Mouse (Mus musculus) naive thymus-derived CD4-positive, alpha-beta T cell, adult 5 months (primary cell): ENCODE data around the gene Olfr1109. TPM values are rescaled to one million over a fixed set of nuclear protein-coding genes. Genes with fewer than 3 reads are reported as not detected.

Source experiments
- polyA plus RNA-seq: library from polyadenylated mRNA; unstranded; fragments of 100-300 nt; shearing (Covaris generic); gene quantifications from one replicate; pipeline ENCODE4 v1.2.1, GENCODE M21; 2017

Gene Olfr1109
- polyA plus RNA-seq, result 0.19 TPM

DNA sequence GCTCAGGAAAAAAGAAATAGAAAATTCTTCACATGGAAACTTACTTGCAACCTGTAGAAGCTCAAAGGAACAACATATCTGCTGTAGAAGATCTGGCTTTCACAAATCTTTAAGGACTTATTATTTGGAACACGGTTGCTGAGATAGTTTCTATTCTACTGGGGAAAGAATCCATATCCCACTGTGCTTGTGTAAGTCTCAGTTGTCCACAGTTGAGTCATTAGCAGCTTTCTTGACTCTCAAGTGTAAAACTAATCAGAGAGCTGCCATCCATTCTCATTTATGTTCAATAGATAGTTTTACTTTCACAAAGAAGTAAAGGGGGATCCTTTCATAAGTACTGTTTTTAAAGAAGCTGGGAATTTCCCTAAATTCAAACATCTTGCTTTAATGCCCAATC is at the start of gene Olfr1109:
Olfr1109 (minus strand) TSS at position 101 of the 400 bp plus-strand sequence.

DNA sequence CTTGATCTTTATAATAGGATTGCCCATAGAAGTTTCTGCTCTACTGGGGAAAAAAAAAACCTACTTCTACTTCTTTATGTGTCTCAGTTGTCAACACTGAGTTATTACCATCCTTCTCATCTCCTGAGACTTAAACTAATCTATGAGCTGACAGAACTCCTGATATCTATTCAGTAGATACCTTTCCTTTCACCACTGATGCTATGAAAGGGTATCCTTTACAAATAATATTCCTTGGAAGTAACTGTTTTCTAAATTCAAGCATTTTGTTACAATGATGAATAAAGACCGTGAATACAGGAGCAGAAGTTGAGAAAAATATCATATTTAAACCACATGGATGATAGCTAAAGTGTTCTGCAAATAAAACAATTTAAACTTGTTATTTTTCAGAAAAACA is 44.4 kb upstream of the Olfr1109 start, which contains the start of gene Olfr1110:
Olfr1110 (minus strand) TSS at position 101 of the 400 bp plus-strand sequence.

GRCm38 (mm10) chr2:87114467-87114866 is 18.7 kb upstream of the Olfr1109 start, which contains the start of gene Olfr259:
TSS of gene Olfr259 (minus strand) at chr2:87114567.

DNA sequence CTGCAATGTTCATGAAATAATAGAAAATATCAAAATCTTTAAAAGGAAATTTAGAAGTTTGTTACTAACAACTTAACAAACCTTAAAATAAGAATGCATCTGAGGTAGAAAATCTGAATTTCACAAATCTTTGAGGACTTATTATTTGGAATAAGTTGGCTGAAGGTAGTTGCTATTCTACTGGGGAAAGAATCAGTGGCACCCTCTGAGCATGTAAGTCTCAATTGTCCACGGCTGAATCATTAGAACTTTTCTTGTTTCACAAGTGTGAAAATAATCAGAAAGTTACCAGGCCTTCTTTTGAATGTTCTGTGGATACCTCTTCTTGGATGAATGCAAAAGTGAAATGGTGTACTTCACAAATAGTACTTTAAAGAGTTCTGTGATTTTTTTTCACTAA is 20.1 kb downstream of the Olfr1109 start, which contains the start of gene Olfr1107:
Olfr1107 (minus strand) TSS at position 101 of the 400 bp plus-strand sequence.

DNA sequence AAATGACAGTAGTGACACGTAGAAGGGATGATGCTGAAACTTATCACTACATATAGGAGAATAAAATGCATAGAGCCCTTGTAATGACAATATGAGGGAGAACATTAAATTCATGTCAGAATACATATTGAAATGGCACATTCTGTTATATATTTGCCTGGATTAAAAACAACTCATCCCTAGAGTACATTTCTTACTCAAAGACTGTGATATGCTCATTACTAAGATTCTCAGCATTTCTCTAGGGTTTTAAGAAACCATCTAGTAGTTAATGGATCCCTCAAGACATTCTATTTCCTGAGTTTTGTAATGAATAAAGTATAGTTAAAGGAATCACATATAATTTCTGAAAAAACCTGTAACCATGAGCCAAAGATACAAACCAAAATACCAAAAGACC is 43.6 kb downstream of the Olfr1109 start, which contains the start of gene Olfr1106:
Olfr1106 (minus strand) TSS at position 101 of the 400 bp plus-strand sequence.

Other genes starting within 250 kb of the Olfr1109 start
- not detected for gene Olfr1095, start 244.3 kb downstream of the Olfr1109 start, polyA plus RNA-seq
- not detected for gene Gm13723, start 221.2 kb downstream of the Olfr1109 start, polyA plus RNA-seq
- gene Olfr1097, start 203.8 kb downstream of the Olfr1109 start, polyA plus RNA-seq, result not detected
- gene Olfr1098, start 171.5 kb downstream of the Olfr1109 start, polyA plus RNA-seq, result not detected
- not detected for gene Olfr1099, start 135.3 kb downstream of the Olfr1109 start, polyA plus RNA-seq
- not detected for gene Olfr1100, start 116.1 kb downstream of the Olfr1109 start, polyA plus RNA-seq
- not detected for gene Olfr1101, start 104.8 kb downstream of the Olfr1109 start, polyA plus RNA-seq
- gene Olfr1102, start 97.6 kb downstream of the Olfr1109 start, polyA plus RNA-seq, result not detected
- gene Olfr1104, start 68.9 kb downstream of the Olfr1109 start, polyA plus RNA-seq, result not detected
- 0.14 TPM for gene Olfr1105, start 59.5 kb downstream of the Olfr1109 start, polyA plus RNA-seq
- gene Olfr1106, start 43.7 kb downstream of the Olfr1109 start, polyA plus RNA-seq, result not detected
- gene Olfr1107, start 20.2 kb downstream of the Olfr1109 start, polyA plus RNA-seq, result not detected
- gene Olfr259, start 18.6 kb upstream of the Olfr1109 start, polyA plus RNA-seq, result not detected
- not detected for gene Olfr1110, start 44.3 kb upstream of the Olfr1109 start, polyA plus RNA-seq
- gene Olfr1111, start 56.6 kb upstream of the Olfr1109 start, polyA plus RNA-seq, result not detected
- not detected for gene Olfr1112, start 91.8 kb upstream of the Olfr1109 start, polyA plus RNA-seq
- not detected for gene Olfr1113, start 113.0 kb upstream of the Olfr1109 start, polyA plus RNA-seq
- gene Olfr1115, start 152.0 kb upstream of the Olfr1109 start, polyA plus RNA-seq, result not detected
- 0.04 TPM for gene Olfr1116, start 171.5 kb upstream of the Olfr1109 start, polyA plus RNA-seq
- gene Olfr1118, start 211.6 kb upstream of the Olfr1109 start, polyA plus RNA-seq, result not detected